Mouse (Mus musculus) myocyte (in vitro differentiated cells): ENCODE results near the gene Eaf1. TPM values are rescaled to one million over a fixed set of nuclear protein-coding genes. Genes with fewer than 3 reads are reported as not detected.
A peak's percentile ranks its signal among the peaks of the same experiment; 100 is the strongest.

Source experiments
- H3K27me3 ChIP-seq: one replicate; pipeline ENCODE4 v1.6.1; 2011; ENCODE audit not compliant: control insufficient read depth, insufficient read depth, insufficient read length
- H3K36me3 ChIP-seq: one replicate; pipeline ENCODE4 v1.6.1; 2011; ENCODE audit not compliant: control insufficient read depth, insufficient read depth
- H3K4me2 ChIP-seq: one replicate; pipeline ENCODE4 v1.6.1; 2011; ENCODE audit warnings: low read depth, control low read depth
- H3K4me3 ChIP-seq: one replicate; pipeline ENCODE4 v1.5.1; 2011; ENCODE audit warnings: mild to moderate bottlenecking, control low read depth, moderate library complexity
- H3K79me2 ChIP-seq: one replicate; pipeline ENCODE4 v1.6.1; 2011; ENCODE audit not compliant: control insufficient read depth, insufficient read depth
- H3ac ChIP-seq: one replicate; pipeline ENCODE4 v1.6.1; 2011; ENCODE audit not compliant: control insufficient read depth, insufficient read length
- CEBPB ChIP-seq: IDR thresholded peaks from 2 replicates; pipeline ENCODE4 v1.6.1; 2011; ENCODE audit warnings: mild to moderate bottlenecking, moderate library complexity; ENCODE audit not compliant: poor library complexity, insufficient read depth, severe bottlenecking
- E2F4 ChIP-seq: IDR thresholded peaks from one replicate; pipeline ENCODE4 v1.6.1; 2011; ENCODE audit warnings: mild to moderate bottlenecking, control low read depth, moderate library complexity; ENCODE audit not compliant: insufficient read depth
- MYOD1 ChIP-seq, 3 experiments: IDR thresholded peaks; one replicate each; pipeline ENCODE4 v1.6.1; 2011; ENCODE audit warnings: control low read depth in 2 of 3, low read depth in 2 of 3, mild to moderate bottlenecking in 2 of 3, moderate library complexity in 1 of 3; ENCODE audit not compliant: insufficient read length in 2 of 3, control insufficient read depth in 1 of 3
- MYOG ChIP-seq, 3 experiments: IDR thresholded peaks; one replicate each; pipeline ENCODE4 v1.6.1; 2011; ENCODE audit warnings: control low read depth in 2 of 3, low read depth in 2 of 3, mild to moderate bottlenecking in 2 of 3; ENCODE audit not compliant: insufficient read length in 2 of 3, control insufficient read depth in 1 of 3, insufficient read depth in 1 of 3
- REST ChIP-seq: IDR thresholded peaks from one replicate; pipeline ENCODE4 v1.6.1; 2011; ENCODE audit warnings: mild to moderate bottlenecking, control low read depth, moderate library complexity; ENCODE audit not compliant: insufficient read depth, insufficient read length
- TCF3 ChIP-seq: IDR thresholded peaks from one replicate; pipeline ENCODE4 v1.6.1; 2011; ENCODE audit warnings: low read depth, control low read depth; ENCODE audit not compliant: insufficient read length
- USF1 ChIP-seq: IDR thresholded peaks from one replicate; pipeline ENCODE4 v1.6.1; 2011; ENCODE audit warnings: low read depth, mild to moderate bottlenecking, control low read depth, moderate library complexity
- polyA plus RNA-seq: library from polyadenylated mRNA; unstranded; fragments of >200 nt; fragmentation: generic; extraction: Trizol; gene quantifications from one replicate; pipeline ENCODE4 v1.2.1, GENCODE M21; 2012; ENCODE audit warnings: missing spikeins

Gene Eaf1
- polyA plus RNA-seq, 1 experiment, result 18.4 TPM

GRCm38 (mm10) chr14:31557273-31557672 lies 63.1 kb downstream of the Eaf1 start:
- no peak overlapping the region for H3K4me3 ChIP-seq
- no peaks in the 10 kb centered on the region for H3K27me3 ChIP-seq
- TF ChIP-seq MYOG (IDR thresholded peaks at IDR 0.05; ENCODE audit: control insufficient read depth in 1 of 3, insufficient read depth in 1 of 3, insufficient read length in 2 of 3, low read depth in 2 of 3) (peak in 2 of 3 experiments; percentile 65 to 69), CEBPB (no peak), MYOD1 (IDR thresholded peaks at IDR 0.05; ENCODE audit: control insufficient read depth in 1 of 3, insufficient read length in 2 of 3, low read depth in 2 of 3) (peak in 1 of 3 experiments; percentile 78), E2F4 (no peak)
- H3K79me2 ChIP-seq, result no peaks in the 10 kb centered on the region
- no peaks in the 10 kb centered on the region for H3K36me3 ChIP-seq
- H3ac ChIP-seq, result no peak overlapping the region
- H3K4me2 ChIP-seq, result peak overlapping the region; percentile 18

GRCm38 (mm10) chr14:31557784-31558183 lies 63.6 kb downstream of the Eaf1 start:
- Histone ChIP-seq H3K4me2 (peak overlapping the region; percentile 18), H3K79me2 (no peaks in the 10 kb centered on the region), H3K27me3 (no peaks in the 10 kb centered on the region), H3K36me3 (no peaks in the 10 kb centered on the region), H3ac (no peak overlapping the region), H3K4me3 (no peak overlapping the region)
- TF ChIP-seq USF1 (no peak), TCF3 (no peak), E2F4 (no peak), CEBPB (no peak), MYOG (IDR thresholded peaks at IDR 0.05; ENCODE audit: control insufficient read depth in 1 of 3, insufficient read depth in 1 of 3, insufficient read length in 2 of 3, low read depth in 2 of 3) (peak in 1 of 3 experiments; percentile 20)

- Histone ChIP-seq H3ac (no peak overlapping the region), H3K27me3 (no peaks in the 10 kb centered on the region)
Observed at GRCm38 (mm10) chr14:31559216-31559615, 65.0 kb downstream of the Eaf1 start.

More at GRCm38 (mm10) chr14:31559216-31559615, 65.0 kb downstream of the Eaf1 start:
- H3K4me3 ChIP-seq, result no peak overlapping the region
- H3K79me2 ChIP-seq, result no peaks in the 10 kb centered on the region
- peak in 1 of 3 experiments; percentile 41 for TF ChIP-seq MYOG (IDR thresholded peaks at IDR 0.05; ENCODE audit: control insufficient read depth in 1 of 3, insufficient read depth in 1 of 3, insufficient read length in 2 of 3, low read depth in 2 of 3)
- no peak for TF ChIP-seq TCF3
- no peak for TF ChIP-seq CEBPB
- TF ChIP-seq MYOD1 (IDR thresholded peaks at IDR 0.05; ENCODE audit: control insufficient read depth in 1 of 3, insufficient read length in 2 of 3, low read depth in 2 of 3), result peak in 2 of 3 experiments; percentile 46 to 53
- no peak for TF ChIP-seq REST
- no peaks in the 10 kb centered on the region for H3K36me3 ChIP-seq
- H3K4me2 ChIP-seq, result no peak overlapping the region

Other genes with a start within 250 kb of the Eaf1 start
- gene Phf7, start 243.1 kb upstream of the Eaf1 start, polyA plus RNA-seq, result 5.4 TPM
- 42.6 TPM for gene Bap1, start 242.9 kb upstream of the Eaf1 start, polyA plus RNA-seq
- 0.02 TPM for gene Dnah1, start 170.5 kb upstream of the Eaf1 start, polyA plus RNA-seq
- 9.3 TPM for gene Capn7, start 157.8 kb upstream of the Eaf1 start, polyA plus RNA-seq
- 29.5 TPM for gene Sh3bp5, start 58.3 kb upstream of the Eaf1 start, polyA plus RNA-seq
- 15.1 TPM for gene Mettl6, start 641 bp downstream of the Eaf1 start, polyA plus RNA-seq
- gene Colq, start 96.9 kb downstream of the Eaf1 start, polyA plus RNA-seq, result 3.0 TPM
- gene Gm49387, start 146.5 kb downstream of the Eaf1 start, polyA plus RNA-seq, result not detected
- gene Btd, start 146.6 kb downstream of the Eaf1 start, polyA plus RNA-seq, result 14.7 TPM
- gene Hacl1, start 146.9 kb downstream of the Eaf1 start, polyA plus RNA-seq, result 6.0 TPM